8 mouse cellular contexts compared by ENCODE assay signal in the genomic region with DNA sequence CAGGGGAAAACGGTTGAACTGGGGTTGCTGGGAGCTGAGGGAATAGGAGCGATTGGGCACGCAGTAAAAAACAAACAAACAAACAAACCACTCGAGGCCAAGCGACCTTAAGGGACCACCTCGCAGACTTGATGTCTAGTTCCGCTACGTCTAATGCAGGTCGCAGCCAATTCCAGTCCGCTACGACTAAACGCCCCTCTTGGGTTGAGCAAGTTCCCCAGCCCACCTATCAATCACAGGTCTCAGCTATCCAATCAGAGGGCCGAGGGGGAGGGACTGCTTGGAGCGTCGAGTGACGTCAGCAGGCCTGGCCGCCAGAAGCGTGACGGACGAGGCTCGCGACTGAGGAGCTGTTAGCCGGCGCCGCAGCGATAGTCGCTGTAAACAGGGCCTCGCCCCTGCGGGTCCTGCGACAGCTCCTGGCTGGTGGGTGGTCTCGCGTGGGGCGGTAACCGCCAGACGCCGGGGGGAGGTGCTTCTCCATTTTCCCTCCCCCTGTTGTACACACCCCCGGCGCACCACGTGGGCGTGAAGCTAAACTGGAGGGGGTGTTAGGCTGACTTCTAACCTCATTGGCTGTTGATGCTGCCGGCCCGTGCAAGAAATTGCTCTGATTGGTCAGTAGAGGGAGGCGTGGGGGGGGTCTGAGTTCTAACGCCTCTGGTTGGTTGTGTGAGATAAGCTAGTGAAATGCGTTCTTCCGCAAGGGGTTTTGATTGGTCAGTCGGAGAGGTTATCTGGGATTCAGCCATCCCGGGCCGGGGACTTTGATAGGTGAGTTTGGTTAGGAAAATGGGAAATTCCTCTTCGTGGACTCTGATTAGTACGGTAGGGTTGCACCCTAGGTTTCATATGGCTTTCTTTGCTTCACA. TPM values are rescaled to one million over a fixed set of nuclear protein-coding genes. Genes with fewer than 3 reads are reported as not detected.
DNase-seq lines count a peak whose midpoint lies in the region; ATAC-seq lines count a peak whose summit lies in the region.

A gene (minus strand): TSS at position 205 of the 872 bp plus-strand sequence.

- peak; percentile 96 for DNase-seq in adipocyte (ENCODE audit: low spot score)
- peak; percentile 98 for DNase-seq in embryo, embryonic 10 days (ENCODE audit: low spot score)
- DNase-seq in gastrocnemius, postnatal 10 days = peak; percentile 95
- peak; percentile 99 for DNase-seq in induced T-regulatory cell, adult 2 months (ENCODE audit: low read depth)
- peak; percentile 98 to 99 for DNase-seq in left cerebral cortex, adult 9 months (ENCODE audit: low spot score in 2 of 2)
- DNase-seq in right cerebral cortex, postnatal 14 days = peak; percentile 95
- DNase-seq in urinary bladder, postnatal 36 days (ENCODE audit: low spot score in 2 of 2) = peak; percentile 95 to 98

- peak; percentile 74 for ATAC-seq in megakaryocyte progenitor cell, adult 5-6 weeks (replicated peaks; ENCODE audit: poor library complexity)

RNA-seq across cellular contexts. Expression of the gene that starts here (rescaled TPM):
- not detected for total RNA-seq in gastrocnemius, postnatal 10 days (2021)
- 1.5 and 4.6 TPM in 2 replicates for total RNA-seq in megakaryocyte progenitor cell, adult 5-6 weeks (2015)
- 3.3 and 8.2 TPM in 2 replicates for total RNA-seq in megakaryocyte progenitor cell, adult 5-6 weeks (2017)

Comparison
In these comparisons a context has a peak if more than half of its experiments do, and no peak if none do; other contexts are left out.
1. Peak in every context shown above with its lines: DNase-seq and ATAC-seq.
2. Peak in DNase-seq in gastrocnemius, postnatal 10 days; RNA of the gene not detected or under 1 TPM.